Mouse (Mus musculus): ENCODE results near the gene Atad5.
"Not testable (repeated sequence)": the region's sequence is repeated elsewhere in the genome, so short reads cannot be mapped to it uniquely, and the experiment has no call there.

The Atad5 gene

DNA sequence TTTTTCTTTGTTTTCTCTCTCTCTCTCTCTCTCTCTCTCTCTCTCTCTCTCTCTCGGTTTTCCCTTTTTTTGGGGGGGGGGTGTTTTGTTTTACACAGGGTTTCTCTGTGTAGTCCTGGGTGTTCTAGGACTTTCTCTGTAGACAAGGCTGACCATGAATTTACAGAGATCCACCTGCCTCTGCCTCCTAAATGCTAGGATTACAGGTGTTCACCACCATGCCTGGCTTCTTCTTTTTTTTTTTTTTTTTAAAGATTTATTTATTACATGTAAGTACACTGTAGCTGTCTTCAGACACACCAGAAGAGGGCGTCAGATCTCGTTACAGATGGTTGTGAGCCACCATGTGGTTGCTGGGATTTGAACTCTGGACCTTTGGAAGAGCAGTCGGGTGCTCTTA lies 59.8 kb downstream of the Atad5 start:
- DNase-seq (ENCODE audit: low read depth) = not testable (repeated sequence)

DNA sequence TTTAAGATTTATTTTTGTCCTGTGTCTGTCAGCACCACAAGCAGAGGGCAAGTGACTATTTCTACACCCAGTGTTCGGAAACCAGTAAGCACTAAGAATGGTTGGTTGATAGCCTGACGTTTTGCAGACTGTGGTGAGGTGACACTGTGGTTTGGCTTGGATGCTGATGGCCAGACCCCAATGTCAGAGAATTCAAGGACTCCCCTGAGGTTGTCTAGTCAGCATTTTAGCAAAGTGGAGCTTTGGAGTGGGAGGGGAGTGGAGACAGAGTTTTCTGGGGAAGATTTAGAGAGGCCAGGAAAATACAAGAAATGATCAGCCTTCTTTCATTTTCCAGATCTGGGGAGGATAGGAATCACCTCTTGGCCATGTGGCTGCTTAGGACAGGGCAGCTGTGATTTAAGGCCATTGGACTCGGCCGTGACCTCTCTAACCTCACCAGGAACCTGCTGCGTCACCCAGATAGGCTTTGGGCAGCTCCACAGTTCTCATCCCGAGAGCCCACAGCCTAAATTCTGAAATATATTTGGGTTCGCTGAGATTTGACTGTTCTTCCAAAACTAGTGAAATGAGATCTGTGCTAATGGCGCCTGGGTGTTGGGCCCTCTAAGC lies 60.3 kb downstream of the Atad5 start:
- no peak for DNase-seq (ENCODE audit: low read depth)

DNA sequence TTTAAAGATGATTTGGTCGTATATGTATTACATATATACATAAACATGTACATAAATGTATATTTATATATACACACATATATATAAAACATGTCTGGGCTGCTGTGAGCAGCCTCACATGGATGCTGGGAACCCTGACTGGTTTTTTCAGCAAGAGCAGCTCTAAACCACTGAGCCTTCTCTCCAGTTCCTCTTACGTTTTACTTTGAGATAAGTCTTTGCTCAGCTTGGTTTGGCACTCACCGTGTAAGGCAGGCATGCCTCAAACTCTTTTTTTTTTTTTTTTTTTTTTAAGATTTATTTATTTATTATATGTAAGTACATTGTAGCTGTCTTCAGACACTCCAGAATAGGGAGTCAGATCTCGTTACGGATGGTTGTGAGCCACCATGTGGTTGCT lies 61.4 kb downstream of the Atad5 start:
- no peak for DNase-seq (ENCODE audit: low read depth)

DNA sequence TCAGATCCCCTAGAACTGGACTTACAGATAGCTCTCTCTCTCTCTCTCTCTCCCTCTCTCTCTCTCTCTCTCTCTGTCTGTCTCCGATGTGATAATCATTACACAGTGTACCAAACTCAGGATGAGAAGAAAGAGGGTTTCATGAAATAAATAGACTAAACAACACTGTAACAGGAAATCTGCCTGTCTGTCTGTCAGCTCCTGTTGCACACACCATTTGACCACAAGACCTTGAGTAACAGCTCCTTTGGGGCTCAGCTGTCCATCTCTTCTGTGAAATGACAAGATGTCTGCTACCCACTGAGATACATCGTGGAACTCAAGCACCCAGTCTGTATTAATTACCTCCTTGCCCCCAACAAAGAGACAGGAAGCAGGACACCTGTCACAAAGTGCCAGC lies 62.3 kb downstream of the Atad5 start:
- no peak for DNase-seq (ENCODE audit: low read depth)

DNA sequence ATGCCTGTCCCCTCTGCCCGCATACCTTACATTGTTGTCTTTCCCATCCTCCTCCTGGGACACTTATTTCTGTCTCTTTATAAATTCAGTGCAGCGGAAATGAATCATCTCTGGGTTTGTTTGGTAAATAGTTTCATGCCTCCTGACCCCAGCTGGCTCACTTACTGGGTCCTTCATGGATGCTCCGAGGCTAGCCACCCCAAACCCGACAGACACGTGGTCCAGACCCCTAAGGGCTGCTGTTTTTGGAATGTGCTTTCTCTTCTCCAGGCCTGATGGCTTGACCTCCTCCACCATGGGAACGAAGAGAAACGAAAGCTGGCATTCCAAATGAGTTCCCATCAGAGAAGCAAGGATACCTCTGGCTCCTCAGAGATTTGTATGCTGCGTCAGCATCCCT lies 63.2 kb downstream of the Atad5 start:
- DNase-seq (ENCODE audit: low read depth) = no peak

DNA sequence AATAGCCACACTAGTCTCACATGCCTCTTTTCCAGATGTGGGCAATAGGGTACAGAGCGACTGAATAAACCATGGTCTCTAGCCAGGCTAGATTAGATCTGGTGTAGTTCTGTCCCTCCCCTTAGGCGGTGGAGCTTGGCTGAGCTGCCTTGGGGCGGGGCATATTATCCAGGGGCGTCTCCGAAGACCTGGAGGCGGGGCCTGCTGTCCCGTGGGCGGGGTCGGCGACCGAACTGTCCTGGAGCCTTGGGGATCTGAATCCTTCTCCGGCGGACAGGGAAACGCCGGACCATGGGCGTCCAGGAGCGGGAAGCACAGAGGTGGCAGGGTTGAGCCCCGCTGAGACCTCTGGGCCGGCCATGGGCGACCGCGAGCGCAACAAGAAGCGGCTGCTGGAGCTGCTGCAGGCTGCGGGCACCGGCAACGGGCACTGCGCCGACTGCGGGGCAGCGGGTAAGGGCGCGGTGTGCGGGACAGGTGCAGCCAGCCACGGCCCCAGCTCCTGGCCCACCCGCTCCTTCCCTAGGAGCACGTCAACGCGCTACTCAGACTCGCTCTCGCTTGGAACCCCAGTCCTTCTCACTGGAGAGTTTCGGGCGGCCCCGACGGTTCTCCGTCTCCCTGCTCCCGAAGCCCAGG lies 64.8 kb downstream of the Atad5 start, which contains the start of gene Adap2:
Adap2 (plus strand) TSS at position 249 of the 639 bp plus-strand sequence.
- no peak for DNase-seq (ENCODE audit: low read depth)

DNA sequence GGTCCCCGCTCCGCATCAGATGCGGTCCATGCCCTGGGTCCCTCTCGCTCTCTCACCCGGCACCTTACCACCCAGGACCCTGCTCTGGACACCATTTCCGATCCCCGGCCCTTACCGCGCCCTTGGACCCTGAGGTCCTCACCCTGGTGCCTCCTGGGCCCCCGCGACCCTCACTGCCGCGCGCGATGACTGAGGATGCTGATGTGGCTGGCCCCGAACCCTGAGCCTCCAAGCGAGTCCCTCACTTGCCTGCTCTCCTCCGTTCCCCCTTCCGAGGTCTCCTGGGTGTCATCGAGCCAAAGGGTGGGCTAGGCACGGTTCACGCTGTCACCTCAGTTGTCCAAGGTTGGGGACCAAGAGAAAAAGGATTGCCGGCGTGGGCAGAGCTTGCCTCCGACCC lies 65.3 kb downstream of the Atad5 start:
- DNase-seq (ENCODE audit: low read depth) = no peak

DNA sequence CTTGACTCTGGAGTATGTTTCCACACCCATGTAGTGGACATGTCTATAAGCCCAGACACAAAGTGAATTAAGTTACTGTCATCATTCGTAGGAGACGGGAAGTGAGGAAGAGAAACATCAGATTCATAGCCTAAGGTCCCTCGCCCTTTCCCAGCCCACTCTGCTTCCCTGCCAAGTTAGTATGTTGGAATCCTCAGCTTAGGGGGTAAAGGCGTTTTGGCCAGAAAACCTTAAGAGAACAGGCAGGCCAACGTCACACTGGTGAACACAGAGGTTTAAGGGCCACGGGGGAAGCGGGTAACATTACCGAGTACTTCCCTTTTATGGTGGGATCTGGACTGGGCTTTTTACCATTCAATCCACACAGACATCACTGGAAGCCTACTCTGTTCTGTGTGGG lies 66.3 kb downstream of the Atad5 start:
- no peak for DNase-seq (ENCODE audit: low read depth)

DNA sequence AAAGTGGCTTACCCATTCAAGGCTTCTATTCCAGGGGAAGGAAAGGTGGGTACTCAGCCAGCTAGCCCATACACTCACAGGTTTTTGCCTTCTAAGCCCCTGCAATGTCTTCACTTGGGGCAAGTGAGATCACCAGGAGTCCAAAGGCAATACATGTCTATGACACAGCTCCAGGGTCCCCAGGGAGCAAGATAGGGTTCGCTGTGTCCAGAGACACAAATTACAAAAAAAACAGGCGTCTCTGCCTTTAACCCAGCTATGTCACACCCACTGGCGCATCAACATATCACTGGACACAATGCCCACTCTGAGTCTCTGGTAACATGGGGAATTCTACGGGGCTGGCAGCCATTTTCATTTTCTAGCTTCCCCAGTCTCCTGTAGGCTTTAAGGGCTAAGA lies 66.8 kb downstream of the Atad5 start:
- no peak for DNase-seq (ENCODE audit: low read depth)

DNA sequence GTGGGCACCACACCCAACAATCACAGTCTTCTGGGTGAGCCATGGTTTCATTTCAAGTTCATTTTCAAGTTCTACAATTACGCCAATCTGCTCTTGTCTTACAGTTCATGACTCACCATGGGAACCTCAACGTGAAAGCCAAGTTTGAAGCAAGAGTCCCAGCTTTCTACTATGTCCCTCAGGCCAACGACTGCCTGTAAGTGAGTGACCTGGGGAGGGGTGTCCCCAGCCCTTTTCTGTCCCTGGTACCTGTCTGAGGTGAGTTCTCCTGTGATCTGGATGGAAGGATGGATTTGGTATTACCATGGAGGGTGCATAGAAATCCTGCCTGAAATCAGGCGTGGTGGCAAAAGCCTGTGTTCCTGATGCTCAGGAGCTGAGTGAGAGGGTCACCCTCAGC lies 67.6 kb downstream of the Atad5 start:
- DNase-seq (ENCODE audit: low read depth) = peak; percentile 33

DNA sequence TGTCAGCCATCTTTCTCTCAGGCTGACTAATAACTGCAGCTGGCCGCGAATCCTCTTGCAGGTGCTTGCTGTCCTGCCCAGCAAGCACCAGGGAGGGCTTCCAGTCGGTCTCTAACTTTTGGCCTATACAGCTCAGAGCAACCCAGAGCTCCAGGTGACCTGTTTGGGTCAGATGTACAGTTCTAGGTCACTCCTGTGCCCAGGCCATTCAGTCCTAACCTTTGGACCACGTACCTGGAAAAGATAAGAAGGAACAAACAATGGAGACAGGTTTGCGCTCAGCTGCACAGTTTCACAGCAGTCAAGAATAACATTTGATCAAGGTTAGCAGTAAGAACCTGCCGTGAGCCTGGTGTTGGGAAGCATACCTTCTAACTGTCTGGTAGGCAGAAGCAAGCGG lies 69.8 kb downstream of the Atad5 start:
- DNase-seq (ENCODE audit: low read depth) = no peak

DNA sequence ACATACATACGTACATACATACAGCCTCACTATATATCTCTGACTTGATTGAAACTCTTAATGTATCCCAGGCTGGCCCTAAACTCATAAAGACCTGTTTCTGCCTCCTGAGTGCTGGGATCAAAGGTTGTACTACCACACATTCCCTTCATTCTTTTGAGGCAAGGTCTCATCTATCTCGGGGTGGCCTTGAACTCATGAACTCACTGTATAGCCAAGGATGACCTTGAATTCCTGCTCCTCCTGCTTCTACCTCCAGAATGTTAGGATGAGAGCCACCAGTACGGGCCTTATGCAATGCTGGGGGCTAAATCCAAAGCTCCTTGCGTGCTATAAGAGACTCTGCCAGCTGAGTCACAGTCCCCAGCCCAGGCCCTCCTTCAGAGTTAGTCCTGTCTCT lies 71.8 kb downstream of the Atad5 start:
- DNase-seq (ENCODE audit: low read depth) = no peak

DNA sequence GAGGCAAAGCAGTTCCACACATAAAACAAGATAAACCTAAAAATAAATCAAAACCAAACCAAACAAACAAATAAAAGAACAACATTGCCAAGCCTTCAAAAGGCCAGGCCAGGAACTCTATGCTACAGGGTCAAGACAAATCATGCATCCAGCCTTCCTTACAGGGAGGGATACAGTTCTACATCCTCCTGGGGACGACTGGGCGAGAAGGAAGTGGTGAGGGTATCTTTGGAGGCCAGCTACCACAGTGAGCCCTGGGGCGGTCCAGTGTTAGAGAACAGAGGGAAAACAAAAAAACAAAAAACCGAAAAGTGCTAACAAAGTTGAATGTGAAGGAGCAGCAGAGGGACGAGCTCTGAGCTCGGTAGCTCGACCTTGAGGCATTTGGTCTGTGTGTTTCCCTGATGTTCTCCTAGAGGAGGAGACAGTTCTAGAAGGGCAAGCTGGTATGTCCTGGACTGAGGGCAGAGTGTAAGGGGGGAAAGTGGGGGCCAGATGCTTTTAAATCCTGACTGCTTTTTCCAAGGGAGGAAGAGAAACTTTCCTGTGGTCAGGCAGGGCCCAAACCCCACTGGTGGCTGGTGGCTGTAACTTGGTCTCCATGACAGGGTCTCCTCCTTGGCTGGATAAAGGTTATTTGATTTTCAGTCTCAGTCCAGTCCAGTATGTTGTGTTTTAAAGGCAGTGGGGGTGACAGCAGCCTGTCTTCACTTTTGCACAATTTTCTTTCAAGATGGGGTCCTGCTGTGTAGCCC lies 74.3 kb downstream of the Atad5 start:
- no peak for DNase-seq (ENCODE audit: low read depth)

DNA sequence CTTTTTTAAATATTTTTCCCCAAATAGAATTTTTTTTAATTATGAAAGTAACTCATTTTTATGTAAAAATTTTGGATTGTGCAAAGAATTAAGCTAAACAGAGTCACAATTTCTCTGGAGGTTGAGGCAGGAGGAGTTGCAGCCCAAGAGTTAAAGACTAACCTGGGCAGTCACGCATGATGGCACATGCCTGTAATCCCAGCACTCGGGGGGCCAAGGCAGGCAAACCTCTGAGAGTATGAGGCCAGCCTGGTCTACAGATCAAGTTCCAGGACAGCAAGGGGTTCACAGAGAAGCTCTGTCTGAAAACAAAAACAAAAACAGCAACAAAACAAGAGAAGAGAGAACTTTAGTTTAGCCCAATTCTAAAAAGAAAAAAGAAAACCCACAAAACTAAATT lies 75.0 kb downstream of the Atad5 start:
- DNase-seq (ENCODE audit: low read depth) = no peak

DNA sequence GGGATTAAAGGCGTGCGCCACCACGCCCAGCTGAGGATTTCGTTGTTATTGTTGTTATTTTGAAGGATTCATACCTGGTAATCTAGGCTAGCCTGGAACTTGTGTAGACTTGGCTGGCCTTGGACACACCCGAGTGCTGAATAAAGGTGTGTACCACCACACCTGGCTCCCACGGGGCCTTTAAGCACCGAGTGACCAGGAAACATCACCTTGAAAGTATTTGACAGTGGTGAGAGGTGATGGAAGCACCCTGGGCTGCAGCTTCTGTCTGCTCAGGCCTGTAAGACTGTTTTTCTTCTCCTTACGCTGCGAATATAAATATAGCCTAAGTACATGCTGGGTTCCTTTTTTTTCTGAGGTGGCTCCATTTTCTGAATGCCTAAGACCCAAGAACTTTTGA lies 78.9 kb downstream of the Atad5 start:
- no peak for DNase-seq (ENCODE audit: low read depth)

DNA sequence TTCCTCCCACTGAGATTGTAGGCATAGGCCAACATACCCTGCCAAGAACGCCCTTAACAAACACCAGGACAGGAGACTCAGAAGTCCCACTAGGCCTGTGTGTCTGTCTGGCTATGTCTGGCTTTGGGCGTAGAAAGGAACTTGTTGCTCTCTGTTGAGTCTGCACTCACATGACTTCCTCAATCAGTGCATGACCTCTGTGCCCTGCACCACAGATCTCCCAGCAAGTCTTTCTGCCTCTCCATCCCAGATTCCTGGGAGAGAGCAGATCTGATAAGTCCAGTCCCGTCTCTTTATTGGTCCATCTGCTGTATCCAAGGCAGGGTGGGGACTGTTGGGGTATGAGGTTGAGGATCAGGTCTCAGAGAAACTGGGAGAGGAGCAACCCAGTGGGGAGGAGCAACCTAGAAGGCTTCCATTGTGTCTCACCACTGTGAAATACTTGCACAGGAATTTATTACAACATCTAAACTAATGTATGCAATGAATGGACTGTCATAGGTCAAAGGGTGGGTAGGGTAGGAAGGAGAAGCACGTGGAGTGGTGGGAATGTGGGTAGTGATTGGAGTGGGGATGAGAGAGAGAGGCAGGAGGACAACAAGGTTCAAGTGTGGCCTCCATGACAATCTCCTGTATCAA lies 79.5 kb downstream of the Atad5 start:
- no peak for DNase-seq (ENCODE audit: low read depth)

DNA sequence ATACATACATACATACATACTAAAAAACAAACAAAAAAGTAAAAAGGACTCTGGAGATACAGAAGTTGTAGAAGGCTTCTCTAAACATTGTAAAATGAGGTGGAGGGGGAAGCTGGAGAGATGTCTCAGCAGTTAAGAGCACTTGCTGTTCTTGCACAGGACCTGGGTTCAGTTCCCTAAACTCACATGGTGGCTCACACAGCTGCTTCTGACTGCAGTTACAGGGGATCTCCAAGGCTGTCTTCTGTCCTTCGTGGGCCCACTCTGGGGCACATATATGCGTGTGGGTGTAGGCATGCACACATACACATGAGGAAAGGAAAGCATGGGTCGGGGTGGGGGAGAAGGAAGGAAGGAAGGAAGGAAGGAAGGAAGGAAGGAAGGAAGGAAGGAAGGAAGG lies 80.4 kb downstream of the Atad5 start:
- no peak for DNase-seq (ENCODE audit: low read depth)

DNA sequence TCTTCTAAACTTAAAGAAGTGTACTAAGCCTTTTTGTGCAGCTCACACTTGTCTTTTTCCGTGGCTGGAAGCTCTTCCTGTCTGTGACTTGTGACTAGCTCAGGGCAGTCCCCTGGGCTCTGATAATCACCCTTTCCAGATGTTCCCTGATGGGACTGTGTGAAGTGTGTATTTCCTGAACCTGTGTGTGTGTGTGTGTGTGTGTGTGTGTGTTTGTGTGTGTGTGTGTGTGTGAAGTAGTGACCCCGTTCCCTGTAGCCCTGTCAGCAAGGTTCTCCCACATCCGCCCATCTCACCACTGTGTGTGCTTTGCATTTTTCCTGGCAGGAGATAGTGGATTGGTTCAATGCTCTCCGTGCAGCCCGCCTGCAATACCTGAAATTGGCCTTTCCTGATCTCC lies 81.2 kb downstream of the Atad5 start:
- DNase-seq (ENCODE audit: low read depth) = no peak

DNA sequence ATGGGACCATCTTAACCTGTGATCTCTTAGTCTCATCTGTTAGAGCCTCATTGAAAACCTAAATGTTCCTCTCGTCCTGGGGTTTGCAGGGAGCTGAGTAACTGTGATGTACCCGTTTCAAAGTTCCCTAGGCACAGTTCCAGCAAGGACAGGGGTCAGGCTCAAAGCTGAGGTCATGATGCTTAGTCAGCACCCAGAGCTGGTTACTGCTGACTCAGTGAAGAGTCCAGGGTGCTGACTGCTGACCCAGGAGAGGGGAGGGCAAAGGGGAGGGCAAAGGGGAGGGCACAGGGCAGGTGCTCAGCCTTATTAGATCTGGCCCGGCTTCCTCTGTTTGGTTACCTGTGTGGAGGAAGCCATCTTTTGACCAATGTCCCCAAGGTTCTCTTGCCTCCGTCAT lies 82.7 kb downstream of the Atad5 start:
- peak; percentile 35 for DNase-seq (ENCODE audit: low read depth)

DNA sequence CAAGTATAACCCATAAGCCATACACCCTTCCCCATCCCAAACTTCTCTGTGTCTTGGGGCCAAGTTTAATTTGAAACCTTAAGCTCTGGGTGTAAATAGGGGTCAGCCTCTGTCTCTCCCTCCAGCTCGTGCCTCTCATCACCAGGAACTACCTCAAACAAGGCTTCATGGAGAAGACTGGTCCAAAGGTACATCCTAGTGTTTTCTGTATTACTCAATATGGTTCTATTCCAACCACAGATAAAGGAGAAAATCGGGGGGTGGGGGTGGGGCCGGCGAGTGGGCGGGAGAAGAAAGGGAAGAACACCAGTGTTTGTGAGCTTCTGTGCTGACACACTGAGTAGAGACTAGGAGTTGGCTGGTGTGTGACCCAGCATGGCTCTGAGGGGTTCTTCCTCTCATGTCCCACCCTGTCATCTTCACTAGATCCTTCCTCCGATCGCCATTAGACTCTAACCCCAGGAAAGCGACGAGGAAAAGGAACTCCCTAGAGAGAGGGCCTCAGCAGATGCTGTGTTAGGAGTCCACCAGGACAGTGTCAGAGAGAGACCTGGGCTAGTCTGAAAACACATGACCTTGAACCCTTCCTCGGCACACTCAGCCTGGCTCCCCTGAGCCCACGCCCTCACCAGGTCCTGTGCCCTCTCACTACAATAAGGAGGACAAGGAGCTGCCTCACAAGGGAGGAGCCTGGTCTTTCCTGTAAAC lies 84.9 kb downstream of the Atad5 start:
- no peak for DNase-seq (ENCODE audit: low read depth)

DNA sequence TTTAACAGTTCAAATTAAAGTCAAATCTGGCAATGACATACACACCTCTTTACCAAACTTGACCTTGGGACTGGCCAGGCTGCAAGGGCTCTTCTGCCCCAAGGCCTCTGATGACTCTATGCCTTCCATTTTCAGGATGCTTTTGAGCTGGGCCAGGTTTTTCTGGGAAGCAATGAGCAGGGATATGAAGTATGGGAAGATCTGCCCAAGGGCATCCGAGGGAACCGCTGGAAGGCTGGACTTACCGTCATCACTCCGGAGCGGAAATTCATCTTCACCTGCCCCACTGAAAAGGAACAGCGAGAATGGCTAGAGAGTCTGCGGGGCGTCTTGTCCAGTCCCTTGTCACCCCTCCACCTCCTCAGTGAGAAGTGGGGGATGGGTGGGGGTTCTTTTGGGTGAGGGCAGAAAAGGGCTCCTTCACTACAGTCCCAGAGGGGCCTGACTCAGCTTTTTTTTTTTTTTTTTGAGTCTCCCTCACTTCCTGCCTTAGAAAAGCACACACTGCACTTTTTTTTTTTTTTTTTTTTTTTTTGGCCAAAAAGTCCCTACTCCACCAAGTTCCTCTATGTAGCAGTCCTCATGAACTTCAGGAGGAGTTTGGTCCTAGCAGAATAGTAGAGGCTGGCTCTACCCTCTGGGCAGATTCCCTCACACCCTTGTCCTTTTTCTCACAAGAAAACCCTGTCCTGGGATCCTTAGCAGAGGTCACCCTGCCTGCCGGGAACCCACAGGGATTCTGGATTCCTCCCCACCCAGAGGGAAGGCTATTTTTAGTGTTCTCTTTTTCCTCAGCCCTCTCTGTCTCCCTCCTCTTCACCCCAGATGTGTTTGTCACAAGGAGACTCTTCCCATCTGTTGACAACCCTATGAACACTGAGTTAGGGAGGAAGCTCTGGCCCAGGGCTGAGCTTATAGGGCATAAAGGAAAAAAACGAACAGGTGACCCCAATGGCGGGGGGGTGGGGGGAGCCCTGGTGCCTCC lies 88.0 kb downstream of the Atad5 start:
- DNase-seq (ENCODE audit: low read depth) = no peak

Measured in NIH3T3 (cell line).